Mouse (Mus musculus) embryonic facial prominence, embryonic 10.5 days (tissue): ENCODE data around the gene Kif3a. TPM values are rescaled to one million over a fixed set of nuclear protein-coding genes. Genes with fewer than 3 reads are reported as not detected.

Experiments used
- DNase-seq: peaks from one replicate; pipeline ENCODE4 v3.0.0-alpha.2; 2017; ENCODE audit warnings: low spot score
- H3K27ac ChIP-seq: fragments of 300-500 bp; sonication (generic); replicated peaks from 2 replicates; pipeline ENCODE4 v1.5.1; 2016; ENCODE audit warnings: mild to moderate bottlenecking
- H3K27me3 ChIP-seq: fragments of 300-500 bp; sonication (generic); replicated peaks from 2 replicates; pipeline ENCODE4 v1.6.1; 2016; ENCODE audit warnings: low read depth, mild to moderate bottlenecking; ENCODE audit not compliant: poor library complexity, severe bottlenecking
- H3K36me3 ChIP-seq: fragments of 300-500 bp; sonication (generic); replicated peaks from 2 replicates; pipeline ENCODE4 v1.6.1; 2016; ENCODE audit warnings: mild to moderate bottlenecking, moderate library complexity
- H3K4me1 ChIP-seq: fragments of 300-500 bp; sonication (generic); 2 replicates; pipeline ENCODE4 v1.6.1; 2016
- H3K4me3 ChIP-seq: fragments of 300-500 bp; sonication (generic); 2 replicates; pipeline ENCODE4 v1.5.1; 2016; ENCODE audit warnings: mild to moderate bottlenecking, moderate library complexity
- H3K9me3 ChIP-seq: fragments of 300-500 bp; sonication (generic); 2 replicates; pipeline ENCODE4 v1.6.1; 2016; ENCODE audit warnings: mild to moderate bottlenecking
- WGBS: fragments of 180-500 bp; shearing (Covaris S2); methylation state at CpG from one replicate; pipeline ENCODE4 v1.1.7; 2016; 5-methylcytosine and 5-hydroxymethylcytosine counted together
- polyA plus RNA-seq: library from polyadenylated mRNA; unstranded; fragments of >200 nt; fragmentation: Nextera tagmentation; extraction: Ambion mirVana; gene quantifications from 2 replicates; pipeline ENCODE4 v1.2.1, GENCODE M21; 2016

Kif3a gene
- 68.0 and 77.6 TPM in 2 replicates for polyA plus RNA-seq

DNA sequence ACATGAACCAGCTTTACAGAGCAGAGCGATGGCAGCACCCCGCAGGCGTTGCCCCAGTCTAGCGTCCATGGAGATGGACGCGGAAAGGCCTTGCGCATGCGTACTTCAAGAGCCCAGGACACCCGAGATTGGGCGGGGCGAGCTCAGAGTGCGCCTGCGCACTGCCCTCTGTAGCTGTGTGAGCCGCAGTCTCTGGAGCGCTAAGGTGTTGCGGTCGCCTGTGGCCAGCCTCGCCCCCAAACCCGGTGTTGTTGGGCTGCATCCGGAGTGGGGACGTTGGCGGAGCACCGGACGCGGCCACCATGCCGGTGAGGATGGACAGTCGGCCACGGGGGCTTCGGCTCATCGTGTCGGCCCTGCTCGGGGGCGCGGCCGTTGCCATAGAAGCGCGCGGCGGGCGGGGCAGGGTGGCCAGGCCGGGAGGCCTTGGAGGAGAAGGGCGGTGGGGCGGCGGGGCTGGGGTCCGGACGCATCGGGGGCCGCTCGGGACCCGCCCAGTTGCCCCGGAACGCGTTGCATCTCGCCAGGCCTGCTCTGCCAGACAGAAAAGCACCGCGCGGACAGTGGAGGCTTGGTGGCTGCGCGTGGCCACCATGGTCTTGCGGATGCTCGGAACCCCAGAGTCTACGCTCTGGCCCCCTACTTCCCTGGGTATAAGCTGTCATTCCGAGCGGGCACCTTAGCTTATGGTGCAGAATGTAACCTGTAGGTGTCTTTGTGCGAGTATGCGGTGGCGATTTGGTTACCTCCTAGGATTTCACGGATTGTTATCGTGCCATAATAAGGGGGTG, at the start of gene Kif3a:
Gene Kif3a (plus strand): TSS at position 156 of the 791 bp plus-strand sequence.
- H3K27me3 ChIP-seq, result no peaks in the 10 kb centered on the region
- peaks cover 4% of the 10 kb centered on the region; the same call in 1 of the 2 replicates for H3K9me3 ChIP-seq

DNA sequence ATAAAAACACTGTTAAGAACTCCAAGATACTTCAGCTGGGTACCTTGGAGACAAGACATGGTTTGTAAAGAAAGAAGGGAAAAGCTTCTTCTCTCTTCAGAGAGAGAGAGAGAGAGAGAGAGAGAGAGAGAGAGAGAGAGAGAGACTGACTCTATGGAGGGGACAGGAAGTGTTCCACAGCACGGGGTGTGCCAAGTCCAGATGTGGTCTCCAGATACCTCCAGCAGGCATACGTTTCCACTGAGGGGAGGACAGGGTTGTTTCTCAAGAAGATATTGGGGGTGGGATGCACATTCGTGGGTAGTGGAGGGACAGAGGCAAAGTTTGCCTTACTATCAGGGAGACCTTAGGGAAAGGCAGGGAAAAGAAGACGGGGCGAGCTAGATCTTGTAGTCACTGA, 48.4 kb upstream of the Kif3a start:
- Histone ChIP-seq H3K4me3 (peak overlapping the region; percentile 92; the same call in 1 of the 2 replicates), H3K27me3 (peaks cover 21% of the 10 kb centered on the region), H3K36me3 (no peaks in the 10 kb centered on the region), H3K4me1 (peaks cover 55% of the 10 kb centered on the region), H3K9me3 (no peaks in the 10 kb centered on the region), H3K27ac (no peak overlapping the region)
- WGBS, result 46% methylated on average over 5 of the region's 5 CpGs
- no peak for DNase-seq

More for the DNA sequence above, at the start of gene Kif3a:
- Histone ChIP-seq H3K27ac (peak within 1 kb of the TSS; percentile 91), H3K4me1 (peaks cover 17% of the 10 kb centered on the region), H3K36me3 (peaks cover 17% of the 10 kb centered on the region), H3K4me3 (peak within 1 kb of the TSS; percentile 97)
- under 1% methylated on average over 69 of the region's 69 CpGs for WGBS
- peak; percentile 97 for DNase-seq

DNA sequence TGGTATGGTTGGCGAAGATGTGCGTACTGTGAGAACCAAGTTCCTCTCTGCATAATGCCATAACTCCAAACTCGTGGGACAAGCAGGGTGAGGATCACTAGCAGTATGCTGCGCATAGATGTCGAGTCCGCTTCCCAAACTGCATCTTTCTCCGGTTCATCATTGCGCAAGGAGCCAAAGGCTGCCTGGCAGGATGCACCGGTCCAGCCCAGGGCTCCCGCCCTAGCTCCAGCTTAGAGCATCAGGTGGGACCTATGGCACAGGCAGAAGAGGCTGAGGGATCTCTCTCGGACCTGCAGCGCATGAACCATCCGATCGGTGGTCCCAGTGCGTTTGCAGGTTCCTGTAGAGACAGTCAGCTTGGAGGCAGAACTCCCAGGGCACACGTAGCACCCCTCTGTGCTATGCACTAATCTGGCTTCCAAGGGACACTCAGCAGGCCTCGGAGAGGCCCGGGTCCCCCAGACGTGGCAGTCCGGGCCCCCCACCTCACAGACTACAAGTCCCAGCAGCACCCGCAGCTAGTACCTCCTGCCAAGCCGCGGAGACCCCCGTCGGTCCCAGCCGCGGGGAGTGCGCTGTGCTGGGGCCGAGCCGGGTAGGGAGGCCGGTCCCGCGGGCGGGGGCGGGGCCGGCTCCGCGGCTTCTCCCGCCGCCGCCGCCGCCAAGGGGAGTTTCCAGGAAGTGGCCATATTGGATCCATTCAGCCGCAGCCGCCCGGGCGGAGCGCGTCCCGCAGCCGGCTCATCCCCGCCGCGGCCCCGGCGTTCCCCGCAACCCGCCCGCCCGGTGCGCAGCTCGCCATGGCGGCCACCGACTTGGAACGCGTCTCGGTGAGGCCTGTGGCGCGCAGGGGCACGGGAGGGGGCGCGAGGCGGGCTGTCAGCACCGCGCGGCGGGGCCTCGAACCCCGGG, 47.7 kb upstream of the Kif3a start, which contains the start of gene Sept8:
Gene Sept8 (plus strand): TSS at position 51 of the 915 bp plus-strand sequence.
- 4% methylated on average over 79 of the region's 79 CpGs for WGBS
- peaks cover 62% of the 10 kb centered on the region for H3K4me1 ChIP-seq
- peaks cover 21% of the 10 kb centered on the region for H3K27me3 ChIP-seq
- no peaks in the 10 kb centered on the region for H3K36me3 ChIP-seq
- H3K27ac ChIP-seq, result peak within 1 kb of the TSS; percentile 91
- H3K9me3 ChIP-seq, result no peaks in the 10 kb centered on the region
- H3K4me3 ChIP-seq, result peak within 1 kb of the TSS; percentile 92
- DNase-seq, result peak; percentile 80

DNA sequence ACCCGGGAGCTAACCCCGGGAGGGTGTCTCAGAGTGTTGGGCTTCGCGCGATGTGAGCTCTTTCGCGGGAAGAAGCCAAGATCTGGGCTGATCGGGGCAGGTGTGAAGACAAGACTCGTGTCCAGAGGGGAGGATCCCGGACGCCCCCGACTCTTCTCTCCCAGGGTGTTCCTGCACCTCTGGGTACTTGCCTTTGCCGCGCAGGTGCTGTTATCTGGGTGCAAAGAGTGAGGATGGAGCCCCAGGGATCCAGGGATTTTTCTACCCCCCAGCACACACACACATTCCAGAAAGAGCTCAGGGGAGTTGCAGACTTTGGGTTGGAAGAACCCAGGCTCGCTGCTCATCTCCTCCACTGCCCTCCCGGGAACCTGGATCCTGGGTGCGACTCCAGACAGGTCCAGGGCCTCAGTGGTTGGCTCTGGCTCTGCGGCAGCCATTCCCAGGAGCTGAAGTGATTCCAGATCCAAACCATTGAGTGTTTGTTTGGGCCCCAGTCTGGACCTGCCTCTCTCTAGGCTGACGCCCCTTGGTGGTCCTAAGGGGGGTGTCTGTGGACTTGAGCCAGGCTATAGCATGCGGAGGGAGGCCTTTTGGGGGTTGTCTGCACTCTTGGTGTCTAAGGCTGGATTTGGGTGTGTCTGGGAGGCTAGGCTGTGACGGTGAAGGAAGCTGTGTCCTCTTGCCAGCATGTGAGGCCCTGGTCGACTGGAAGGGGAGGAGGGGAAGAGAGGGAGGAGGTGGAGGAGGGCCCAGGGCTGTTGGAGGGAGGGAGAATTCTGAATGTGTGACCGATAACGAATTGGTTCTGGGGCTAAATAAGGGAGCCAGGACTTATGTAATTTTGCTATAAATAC, 46.8 kb upstream of the Kif3a start:
- peak overlapping the region; percentile 91 for H3K27ac ChIP-seq
- no peaks in the 10 kb centered on the region for H3K9me3 ChIP-seq
- 2% methylated on average over 24 of the region's 24 CpGs for whole genome bisulfite sequencing
- peak; percentile 52 for DNase-seq
- peaks cover 71% of the 10 kb centered on the region for H3K4me1 ChIP-seq
- H3K27me3 ChIP-seq, result peaks cover 21% of the 10 kb centered on the region
- H3K36me3 ChIP-seq, result no peaks in the 10 kb centered on the region
- H3K4me3 ChIP-seq, result peak overlapping the region; percentile 92

DNA sequence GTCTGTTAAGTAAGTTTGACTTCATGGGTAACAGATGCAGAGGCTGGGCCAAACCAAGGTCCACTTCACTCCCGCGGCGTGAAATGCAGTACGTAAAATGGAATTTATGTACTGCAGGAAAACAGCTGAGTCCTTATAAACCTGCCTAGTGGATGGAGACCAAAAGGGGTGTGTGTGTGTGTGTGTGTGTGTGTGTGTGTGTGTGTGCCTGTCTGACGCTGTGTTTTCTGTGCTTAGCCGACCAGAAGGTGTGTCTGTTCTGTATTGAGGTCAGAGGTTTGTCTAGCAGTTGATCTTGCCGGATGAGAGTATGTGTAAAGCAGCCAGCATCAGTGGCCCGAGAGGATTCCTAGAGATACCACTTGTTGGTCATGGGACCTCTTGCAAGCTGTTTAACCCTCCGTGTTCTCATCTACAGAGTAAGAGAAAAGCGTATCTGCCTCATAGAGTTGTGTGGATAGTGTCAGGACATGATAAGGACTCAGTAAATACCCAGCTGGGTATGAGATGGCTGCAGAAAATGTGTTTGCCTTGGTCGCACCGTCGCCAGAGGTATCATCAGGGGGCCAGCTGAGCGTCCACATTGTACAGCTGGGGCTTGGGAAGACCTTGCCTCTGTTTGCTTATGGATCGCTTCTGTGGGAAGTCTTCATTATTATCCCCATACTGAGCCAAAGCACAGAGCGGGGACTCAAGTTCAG, 45.9 kb upstream of the Kif3a start:
- H3K4me1 ChIP-seq, result peaks cover 78% of the 10 kb centered on the region
- no peak for DNase-seq
- peak overlapping the region; percentile 92 for H3K4me3 ChIP-seq
- 62% methylated on average over 16 of the region's 16 CpGs for WGBS
- H3K9me3 ChIP-seq, result no peaks in the 10 kb centered on the region
- no peaks in the 10 kb centered on the region for H3K36me3 ChIP-seq
- H3K27ac ChIP-seq, result no peak overlapping the region
- H3K27me3 ChIP-seq, result peaks cover 21% of the 10 kb centered on the region

DNA sequence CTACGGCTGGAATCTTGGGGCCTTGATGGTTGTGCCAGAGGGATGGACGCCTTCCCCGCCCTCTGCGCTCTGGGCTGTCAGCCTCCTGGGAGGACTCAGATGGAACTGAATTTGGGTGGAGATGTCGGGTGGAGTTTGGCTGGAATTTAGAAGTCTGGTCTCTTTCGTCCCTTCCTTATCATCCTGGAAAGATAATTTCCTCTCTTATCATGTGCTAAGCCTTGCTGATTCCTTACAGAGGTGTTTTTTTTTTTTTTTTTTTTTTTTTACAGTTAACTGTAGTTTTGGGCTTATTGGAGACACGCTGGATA, 45.4 kb upstream of the Kif3a start:
- H3K27me3 ChIP-seq, result peaks cover 21% of the 10 kb centered on the region

DNA sequence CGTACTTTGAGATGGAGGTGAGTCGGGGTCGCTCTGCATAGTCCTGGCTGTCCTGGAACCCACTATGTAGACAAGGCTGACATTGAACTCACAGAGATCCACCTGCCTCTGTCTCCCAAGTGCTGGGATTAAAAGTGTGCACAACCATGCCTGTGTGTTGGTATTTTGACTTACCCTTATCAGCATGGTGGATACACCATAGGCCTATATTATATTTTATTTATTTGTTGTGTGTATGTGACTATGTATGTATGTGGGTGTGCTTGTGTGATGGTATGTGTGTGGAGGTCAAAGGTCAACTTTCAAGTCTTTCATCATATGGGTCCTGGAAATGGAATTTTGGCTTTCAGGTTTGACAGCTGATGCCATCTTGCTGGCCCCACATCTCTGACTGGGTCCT, 44.8 kb upstream of the Kif3a start:
- Histone ChIP-seq H3K9me3 (no peaks in the 10 kb centered on the region), H3K27me3 (peaks cover 20% of the 10 kb centered on the region), H3K4me1 (peaks cover 72% of the 10 kb centered on the region), H3K27ac (no peak overlapping the region), H3K36me3 (no peaks in the 10 kb centered on the region), H3K4me3 (no peak overlapping the region)
- WGBS, result 90% methylated on average over 3 of the region's 3 CpGs
- no peak for DNase-seq

More for the DNA sequence above, 45.4 kb upstream of the Kif3a start:
- Histone ChIP-seq H3K4me3 (peak overlapping the region; percentile 92; the same call in 1 of the 2 replicates), H3K36me3 (no peaks in the 10 kb centered on the region), H3K9me3 (no peaks in the 10 kb centered on the region), H3K27ac (no peak overlapping the region), H3K4me1 (peaks cover 77% of the 10 kb centered on the region)
- no peak for DNase-seq
- WGBS, result 82% methylated on average over 7 of the region's 7 CpGs

DNA sequence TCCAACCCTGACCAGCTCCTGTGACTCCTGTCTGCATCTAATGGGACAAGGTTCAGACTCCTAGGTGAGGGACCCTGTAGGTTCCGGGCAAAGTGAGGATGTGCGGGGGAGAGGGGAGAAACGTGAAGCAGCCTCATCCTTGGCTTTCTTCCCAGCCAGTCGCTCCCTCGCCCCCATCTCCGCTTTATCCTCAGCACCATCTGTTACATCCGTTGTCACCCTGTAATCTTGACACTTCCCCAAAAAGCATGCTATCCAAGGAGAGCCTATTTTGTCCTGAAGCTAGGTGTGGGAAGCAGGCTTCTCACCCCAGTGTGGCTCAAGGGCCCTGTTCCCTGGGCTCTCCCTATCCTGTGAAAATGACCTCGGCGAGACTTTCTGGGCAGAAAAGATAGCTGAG, 44.2 kb upstream of the Kif3a start:
- DNase-seq, result no peak
- H3K9me3 ChIP-seq, result no peaks in the 10 kb centered on the region
- 80% methylated on average over 9 of the region's 9 CpGs for WGBS
- H3K27me3 ChIP-seq, result peaks cover 14% of the 10 kb centered on the region
- no peak overlapping the region for H3K4me3 ChIP-seq
- peaks cover 69% of the 10 kb centered on the region for H3K4me1 ChIP-seq
- no peaks in the 10 kb centered on the region for H3K36me3 ChIP-seq
- H3K27ac ChIP-seq, result peak overlapping the region; percentile 19; the same call in 1 of the 2 replicates

DNA sequence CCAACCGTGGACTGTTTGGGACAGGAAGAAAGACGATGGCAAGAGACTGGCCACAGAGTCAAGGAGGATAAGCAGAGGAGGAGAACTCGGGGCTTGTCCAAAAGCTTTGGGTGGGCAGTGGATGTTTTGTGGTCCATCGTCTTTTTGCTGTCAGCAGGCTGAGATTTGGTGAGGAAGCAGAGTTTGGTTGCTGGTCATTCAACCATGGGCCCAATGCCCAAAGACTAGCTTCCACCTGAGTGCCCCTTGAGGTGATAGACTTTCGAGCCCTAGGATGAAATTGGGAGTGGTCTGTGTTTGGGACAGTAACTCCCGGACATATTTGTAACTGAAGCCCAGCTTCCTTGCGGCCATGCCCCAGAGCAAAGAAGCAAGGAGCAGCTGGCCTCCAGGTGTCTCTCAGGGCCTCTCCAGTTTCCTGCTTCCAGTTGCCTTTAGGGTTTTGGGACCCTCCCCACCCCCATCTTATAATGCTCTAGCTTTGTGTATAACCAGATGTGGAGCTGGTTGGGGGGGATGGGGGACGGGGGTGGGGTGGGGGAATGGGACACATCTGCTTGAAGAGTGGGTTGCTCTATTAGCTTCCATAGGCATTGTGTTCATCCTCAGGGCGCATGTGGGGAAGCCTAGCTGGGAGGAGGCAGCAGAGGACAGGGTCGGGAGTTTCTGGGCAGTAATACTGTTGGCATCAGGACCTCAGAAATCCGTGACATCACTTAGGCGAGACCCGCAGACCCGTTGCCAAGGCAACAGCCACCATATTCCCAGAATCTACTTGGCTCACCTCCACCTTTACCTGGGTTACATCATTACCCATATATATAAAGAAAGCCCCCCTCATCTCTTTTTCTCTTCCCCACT, 43.4 kb upstream of the Kif3a start:
- Histone ChIP-seq H3K4me3 (no peak overlapping the region), H3K27me3 (peaks cover 6% of the 10 kb centered on the region), H3K9me3 (no peaks in the 10 kb centered on the region), H3K36me3 (no peaks in the 10 kb centered on the region), H3K4me1 (peaks cover 71% of the 10 kb centered on the region), H3K27ac (peak overlapping the region; percentile 19; the same call in 1 of the 2 replicates)
- 72% methylated on average over 14 of the region's 14 CpGs for WGBS
- peak; percentile 46 for DNase-seq

DNA sequence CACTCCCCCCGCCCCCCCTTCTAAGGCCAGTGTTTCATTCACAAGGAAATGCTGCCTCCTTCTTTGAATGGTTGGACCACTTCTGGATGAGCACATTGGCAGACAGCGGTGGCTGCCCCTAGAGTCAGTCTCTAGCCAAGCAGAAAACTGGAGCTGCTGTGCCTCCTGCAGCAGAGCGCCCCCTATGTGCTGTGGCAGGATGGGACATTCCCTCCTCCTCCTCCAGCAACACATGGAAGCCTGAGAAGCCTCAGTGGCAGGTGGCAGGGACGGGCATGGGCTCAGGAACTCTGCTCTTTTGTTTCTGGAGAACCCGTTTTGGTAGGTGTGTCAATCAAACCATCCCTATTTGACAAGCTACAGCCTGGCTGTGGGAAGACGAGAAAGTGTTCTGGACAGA, 42.3 kb upstream of the Kif3a start:
- Histone ChIP-seq H3K27ac (peak overlapping the region; percentile 44; the same call in 1 of the 2 replicates), H3K4me1 (peaks cover 71% of the 10 kb centered on the region)

DNA sequence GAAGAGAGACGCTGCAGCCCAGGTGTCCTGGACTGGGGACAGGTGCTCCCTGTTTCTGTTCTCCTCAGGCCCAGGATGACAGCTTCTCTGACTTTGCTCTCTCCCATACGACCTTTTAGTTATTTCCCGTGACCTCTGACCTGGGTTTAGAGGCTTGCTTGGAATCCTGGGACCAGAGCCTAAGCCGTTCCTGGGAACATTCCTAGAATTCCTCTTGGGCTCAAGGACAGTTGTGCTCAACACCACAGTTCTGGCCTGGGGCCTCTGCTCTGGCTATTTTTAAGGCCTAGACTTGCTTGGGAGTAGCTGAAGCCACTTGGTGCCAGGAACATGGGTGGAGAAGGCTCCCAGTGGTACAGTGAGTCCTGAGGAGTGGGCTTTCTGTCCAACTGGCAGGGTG, 41.7 kb upstream of the Kif3a start:
- Histone ChIP-seq H3K36me3 (no peaks in the 10 kb centered on the region), H3K27ac (peak overlapping the region; percentile 19; the same call in 1 of the 2 replicates), H3K4me1 (peaks cover 67% of the 10 kb centered on the region), H3K4me3 (no peak overlapping the region), H3K9me3 (no peaks in the 10 kb centered on the region), H3K27me3 (no peaks in the 10 kb centered on the region)
- DNase-seq, result peak; percentile 38
- WGBS, result 30% methylated on average over 4 of the region's 4 CpGs

More for the DNA sequence above, 42.3 kb upstream of the Kif3a start:
- DNase-seq, result peak; percentile 37
- WGBS, result 69% methylated on average over 6 of the region's 6 CpGs
- no peaks in the 10 kb centered on the region for H3K9me3 ChIP-seq
- H3K27me3 ChIP-seq, result no peaks in the 10 kb centered on the region
- H3K4me3 ChIP-seq, result no peak overlapping the region
- H3K36me3 ChIP-seq, result no peaks in the 10 kb centered on the region
